Mouse (Mus musculus) spleen, adult 2 months (tissue): ENCODE measurements around the gene Naif1. TPM values are rescaled to one million over a fixed set of nuclear protein-coding genes. Genes with fewer than 3 reads are reported as not detected.

ENCODE experiments used
- DNase-seq, 2 experiments: peaks; one replicate each; pipeline versions ENCODE4 v3.0.0 to v3.0.0-alpha.2; 2012 to 2021; ENCODE audit warnings: low spot score in 2 of 2, low read depth in 1 of 2
- H3K27ac ChIP-seq: fragments of 200-500 bp; 2 replicates; pipeline ENCODE4 v1.5.1; 2012; ENCODE audit warnings: low read length, inconsistent platforms; ENCODE audit not compliant: insufficient read depth
- H3K27me3 ChIP-seq: fragments of 200-500 bp; 2 replicates; pipeline ENCODE4 v1.6.1; 2012; ENCODE audit warnings: mild to moderate bottlenecking, moderate library complexity, low read length, inconsistent platforms; ENCODE audit not compliant: control insufficient read depth, insufficient read depth
- H3K36me3 ChIP-seq: fragments of 200-500 bp; 2 replicates; pipeline ENCODE4 v1.6.1; 2012; ENCODE audit warnings: mild to moderate bottlenecking, low read length, inconsistent platforms; ENCODE audit not compliant: control insufficient read depth, insufficient read depth
- H3K4me1 ChIP-seq: fragments of 200-500 bp; 2 replicates; pipeline ENCODE4 v1.6.1; 2011; ENCODE audit warnings: inconsistent platforms; ENCODE audit not compliant: control insufficient read depth, insufficient read depth, insufficient read length
- H3K4me3 ChIP-seq: fragments of 200-500 bp; 2 replicates; pipeline ENCODE4 v1.5.1; 2011; ENCODE audit warnings: mild to moderate bottlenecking, inconsistent platforms; ENCODE audit not compliant: insufficient read depth, insufficient read length; ENCODE audit errors: extremely low read depth
- CTCF ChIP-seq: fragments of 200-500 bp; IDR thresholded peaks from 2 replicates; pipeline ENCODE4 v1.5.1; 2011; ENCODE audit warnings: mild to moderate bottlenecking, inconsistent platforms; ENCODE audit not compliant: insufficient read depth, insufficient read length, insufficient replicate concordance; ENCODE audit errors: extremely low read depth
- POLR2A ChIP-seq: fragments of 200-500 bp; IDR thresholded peaks from 2 replicates; pipeline ENCODE4 v1.6.1; 2011; ENCODE audit warnings: low read depth, low read length, inconsistent platforms
- WGBS: fragments of 180-500 bp; shearing (Covaris S2); methylation state at CpG from one replicate; pipeline ENCODE4 v1.1.7; 2018; 5-methylcytosine and 5-hydroxymethylcytosine counted together
- polyA plus RNA-seq: library from polyadenylated mRNA; depleted of rRNA; stranded (reverse); fragments of >200 nt; gene quantifications from 2 replicates; pipeline ENCODE4 v1.2.3, GENCODE M21; 2012; rRNA removed

Naif1 gene
- polyA plus RNA-seq, 1 experiment, result 4.3 TPM

GRCm38 (mm10) chr2:32501754-32502324, 51.6 kb downstream of the Naif1 start:
- no peak overlapping the region for H3K4me3 ChIP-seq
- H3K27ac ChIP-seq, result no peak overlapping the region
- no peak for DNase-seq
- peaks cover 2% of the 10 kb centered on the region; the same call in 1 of the 2 replicates for H3K4me1 ChIP-seq
- WGBS, result 60% methylated on average over 5 of the region's 5 CpGs
- H3K27me3 ChIP-seq, result no peaks in the 10 kb centered on the region
- H3K36me3 ChIP-seq, result no peaks in the 10 kb centered on the region
- TF ChIP-seq POLR2A, result no peak
- TF ChIP-seq CTCF, result no peak

- H3K4me1 ChIP-seq, result peaks cover 4% of the 10 kb centered on the region; the same call in 1 of the 2 replicates
- no peaks in the 10 kb centered on the region for H3K36me3 ChIP-seq
- no peak for TF ChIP-seq POLR2A
- TF ChIP-seq CTCF, result no peak
- WGBS, result 74% methylated on average over 12 of the region's 12 CpGs
- no peak for DNase-seq
- H3K27me3 ChIP-seq, result no peaks in the 10 kb centered on the region
- H3K4me3 ChIP-seq, result no peak overlapping the region
- H3K27ac ChIP-seq, result no peak overlapping the region
Observed at GRCm38 (mm10) chr2:32502843-32503242, 52.6 kb downstream of the Naif1 start.

- no peak overlapping the region for H3K4me3 ChIP-seq
- H3K27me3 ChIP-seq, result no peaks in the 10 kb centered on the region
- WGBS, result 45% methylated on average over 3 of the region's 3 CpGs
- H3K36me3 ChIP-seq, result no peaks in the 10 kb centered on the region
- H3K27ac ChIP-seq, result no peak overlapping the region
- DNase-seq, result no peak
- TF ChIP-seq POLR2A (no peak), CTCF (no peak)
- peaks cover 4% of the 10 kb centered on the region; the same call in 1 of the 2 replicates for H3K4me1 ChIP-seq
Observed at GRCm38 (mm10) chr2:32503588-32503987, 53.3 kb downstream of the Naif1 start.

GRCm38 (mm10) chr2:32505536-32505935, 55.3 kb downstream of the Naif1 start:
- Histone ChIP-seq H3K27me3 (no peaks in the 10 kb centered on the region), H3K36me3 (no peaks in the 10 kb centered on the region), H3K4me3 (no peak overlapping the region), H3K27ac (no peak overlapping the region), H3K4me1 (peaks cover 11% of the 10 kb centered on the region; the same call in 1 of the 2 replicates)
- TF ChIP-seq CTCF (no peak), POLR2A (no peak)
- DNase-seq, result no peak
- WGBS, result 94% methylated on average over 2 of the region's 2 CpGs

Other genes starting within 250 kb of the Naif1 start
- gene Pomt1, start 213.9 kb upstream of the Naif1 start, polyA plus RNA-seq, result 13.7 and 15.7 TPM in 2 replicates
- gene Uck1, start 190.3 kb upstream of the Naif1 start, polyA plus RNA-seq, result 58.4 and 72.9 TPM in 2 replicates
- 21.4 and 24.0 TPM in 2 replicates for gene Golga2, start 163.1 kb upstream of the Naif1 start, polyA plus RNA-seq
- gene Swi5, start 162.4 kb upstream of the Naif1 start, polyA plus RNA-seq, result 60.5 and 63.4 TPM in 2 replicates
- 252 and 324 TPM in 2 replicates for gene Ciz1, start 98.1 kb upstream of the Naif1 start, polyA plus RNA-seq
- gene Dnm1, start 97.1 kb upstream of the Naif1 start, polyA plus RNA-seq, result 20.4 and 22.1 TPM in 2 replicates
- gene 1110008P14Rik, start 68.5 kb upstream of the Naif1 start, polyA plus RNA-seq, result 86.8 and 149 TPM in 2 replicates
- 52.9 and 70.2 TPM in 2 replicates for gene Lcn2, start 62.2 kb upstream of the Naif1 start, polyA plus RNA-seq
- gene Ptges2, start 54.6 kb upstream of the Naif1 start, polyA plus RNA-seq, result 10.0 and 12.2 TPM in 2 replicates
- gene Slc25a25, start 988 bp downstream of the Naif1 start, polyA plus RNA-seq, result 11.4 and 15.0 TPM in 2 replicates
- gene Fam102a, start 84.9 kb downstream of the Naif1 start, polyA plus RNA-seq, result 37.5 and 40.8 TPM in 2 replicates
- gene Dpm2, start 120.4 kb downstream of the Naif1 start, polyA plus RNA-seq, result 85.8 and 96.9 TPM in 2 replicates
- gene Pip5kl1, start 124.3 kb downstream of the Naif1 start, polyA plus RNA-seq, result 0.06 and 0.40 TPM in 2 replicates
- gene 9430097D07Rik, start 125.2 kb downstream of the Naif1 start, polyA plus RNA-seq, result not detected in 2 replicates
- gene St6galnac4, start 136.6 kb downstream of the Naif1 start, polyA plus RNA-seq, result 34.2 and 40.4 TPM in 2 replicates
- 22.3 and 32.4 TPM in 2 replicates for gene St6galnac6, start 149.3 kb downstream of the Naif1 start, polyA plus RNA-seq
- 6.3 and 7.4 TPM in 2 replicates for gene Ak1, start 171.3 kb downstream of the Naif1 start, polyA plus RNA-seq
- 132 and 168 TPM in 2 replicates for gene Eng, start 196.1 kb downstream of the Naif1 start, polyA plus RNA-seq